Mouse (Mus musculus) WW6 (cell line): ENCODE results near the gene Tmem235.
"Not testable (repeated sequence)": the region's sequence is repeated elsewhere in the genome, so short reads cannot be mapped to it uniquely, and the experiment has no call there.

Experiments
- DNase-seq: peaks from one replicate; pipeline ENCODE4 v3.0.0-alpha.2; 2013; ENCODE audit warnings: low read depth, low spot score

Gene Tmem235

GRCm38 (mm10) chr11:117832086-117832969, 28.2 kb upstream of the Tmem235 start:
- DNase-seq: peak; percentile 97

GRCm38 (mm10) chr11:117833509-117833908, 27.0 kb upstream of the Tmem235 start:
- DNase-seq: not testable (repeated sequence)

DNA sequence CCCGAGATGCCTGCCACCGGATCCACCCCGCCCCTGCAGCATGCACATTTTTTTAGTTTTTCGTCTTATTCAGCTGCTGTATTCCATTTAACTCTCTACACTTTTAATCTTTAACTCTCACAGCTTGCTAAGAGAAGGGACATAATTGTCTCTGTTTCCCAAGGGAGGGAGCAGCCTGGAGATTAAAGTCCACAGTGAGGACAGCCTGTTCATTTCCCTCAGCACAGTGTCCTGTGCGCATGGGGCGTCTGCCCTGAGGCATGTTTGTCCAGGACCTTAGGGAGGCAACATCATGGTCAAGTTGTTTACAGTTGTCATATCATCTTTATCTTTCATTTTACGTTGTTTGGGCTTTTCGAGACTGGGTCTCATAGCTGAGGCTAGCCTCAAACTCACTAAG, 26.5 kb upstream of the Tmem235 start:
- DNase-seq: no peak

- peak; percentile 73 for DNase-seq
Measured at GRCm38 (mm10) chr11:117836306-117836705, 24.2 kb upstream of the Tmem235 start.

GRCm38 (mm10) chr11:117838572-117838971, 22.0 kb upstream of the Tmem235 start:
- no peak for DNase-seq

GRCm38 (mm10) chr11:117839021-117839420, 21.5 kb upstream of the Tmem235 start:
- DNase-seq: no peak

GRCm38 (mm10) chr11:117840910-117841309, 19.6 kb upstream of the Tmem235 start:
- no peak for DNase-seq

- DNase-seq: no peak
Measured at GRCm38 (mm10) chr11:117843434-117843833, 17.1 kb upstream of the Tmem235 start.

DNA sequence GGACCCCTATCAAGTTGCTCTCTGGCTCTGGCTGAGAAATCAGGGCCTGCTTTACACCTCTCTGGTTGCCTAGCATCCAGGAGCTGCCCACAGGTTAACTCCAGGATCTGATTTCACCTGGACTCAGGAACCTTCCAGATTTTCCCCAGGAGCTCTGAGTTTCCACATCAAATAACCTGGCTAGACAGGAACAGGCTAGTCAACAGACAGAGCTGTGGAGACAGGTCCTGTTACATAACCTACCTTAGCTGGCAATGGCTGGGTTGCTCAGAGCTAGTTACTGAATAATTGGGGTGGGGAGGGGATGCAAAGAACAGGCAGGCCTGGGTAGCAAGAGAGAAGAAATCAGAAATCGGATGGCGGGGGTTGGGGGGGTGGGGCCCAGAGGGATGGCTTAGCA, 15.6 kb upstream of the Tmem235 start:
- no peak for DNase-seq

- no peak for DNase-seq
Measured at GRCm38 (mm10) chr11:117845651-117846050, 14.9 kb upstream of the Tmem235 start.

DNA sequence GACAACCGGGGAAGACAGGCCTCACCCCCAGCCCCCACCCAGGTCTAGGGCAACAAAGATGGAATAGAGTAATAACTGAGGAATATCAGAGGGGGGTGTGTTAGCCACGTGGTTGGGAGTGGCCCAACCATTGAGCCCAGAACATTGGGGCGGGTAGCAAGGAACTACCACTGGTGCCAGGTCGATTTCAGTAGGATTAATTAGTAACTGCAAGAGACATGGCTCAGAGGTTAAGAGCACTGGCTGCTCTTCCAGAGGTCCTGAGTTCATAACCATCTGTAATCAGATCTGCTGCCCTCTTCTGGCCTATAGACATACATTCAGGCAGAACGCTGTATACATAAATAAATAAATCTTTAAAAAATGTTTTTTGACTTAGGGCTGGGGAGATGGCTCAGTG, 13.9 kb upstream of the Tmem235 start:
- no peak for DNase-seq

DNA sequence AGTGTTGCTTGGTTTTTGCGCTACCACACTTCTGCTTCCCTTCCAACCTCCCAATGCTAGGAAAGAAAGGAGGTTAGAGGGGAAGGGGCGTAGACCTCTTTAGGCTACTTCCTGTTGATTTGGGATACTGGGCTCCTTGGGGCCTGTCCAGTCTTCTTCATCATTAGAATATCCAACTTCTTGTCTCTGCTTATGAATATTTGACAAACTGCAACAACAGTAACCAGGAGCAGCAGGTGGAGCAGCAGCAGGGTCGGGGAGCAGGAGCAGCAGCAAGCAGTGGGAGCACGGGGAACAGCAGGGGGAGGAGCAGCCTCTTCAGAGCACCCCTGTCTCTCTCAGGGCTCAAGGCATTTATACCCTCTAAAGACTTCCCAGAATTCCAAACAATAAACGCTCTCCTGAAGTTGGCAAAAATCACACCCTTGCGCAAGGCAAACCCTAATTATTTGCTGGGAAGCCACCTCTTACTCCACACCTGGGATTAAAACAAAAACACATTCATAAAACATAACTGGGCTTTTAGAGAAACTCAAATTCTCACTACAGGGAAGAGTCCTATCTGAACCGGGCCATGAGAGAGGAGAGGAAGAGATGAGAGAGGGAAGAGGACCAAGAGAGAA, 12.8 kb upstream of the Tmem235 start:
- no peak for DNase-seq

DNA sequence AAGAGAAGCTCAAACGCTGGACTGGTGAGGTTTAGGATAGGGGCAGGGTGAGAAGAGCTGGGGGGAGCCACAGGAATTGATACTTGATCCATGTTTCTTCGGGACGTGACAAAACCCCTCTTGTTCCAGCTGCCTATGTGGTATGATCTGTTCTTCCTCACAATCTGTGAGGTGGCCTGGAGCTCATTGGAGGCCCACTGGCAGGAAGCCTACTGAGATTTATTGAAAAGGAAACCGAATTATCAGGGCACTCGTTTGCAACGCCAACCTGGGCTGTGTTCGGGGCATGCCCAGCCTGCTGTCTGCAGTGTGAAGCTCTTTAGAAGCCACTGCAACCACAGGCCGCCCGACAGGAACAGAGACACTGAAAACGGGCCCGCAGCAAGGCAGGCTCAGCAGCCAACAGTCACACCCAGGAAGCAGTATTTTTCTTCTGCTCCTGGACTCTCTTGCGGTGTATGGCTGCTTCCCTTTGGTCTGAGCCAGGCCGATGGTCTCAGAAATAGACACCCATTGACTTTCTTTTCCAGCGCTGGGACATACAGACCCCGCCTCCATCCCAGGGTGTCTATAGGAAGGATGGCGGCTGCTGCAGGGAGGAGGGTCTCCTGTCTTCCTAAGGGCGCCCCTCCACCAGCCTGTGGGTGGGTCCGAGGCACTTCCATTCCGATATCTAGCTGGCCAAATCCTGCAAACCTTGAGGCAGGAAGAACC, 12.1 kb upstream of the Tmem235 start:
- DNase-seq: no peak

- DNase-seq: peak; percentile 97
Measured at GRCm38 (mm10) chr11:117848985-117849671, 11.4 kb upstream of the Tmem235 start, which contains the start of gene Birc5. Gene Birc5, plus strand, starts transcription at chr11:117849251.

DNA sequence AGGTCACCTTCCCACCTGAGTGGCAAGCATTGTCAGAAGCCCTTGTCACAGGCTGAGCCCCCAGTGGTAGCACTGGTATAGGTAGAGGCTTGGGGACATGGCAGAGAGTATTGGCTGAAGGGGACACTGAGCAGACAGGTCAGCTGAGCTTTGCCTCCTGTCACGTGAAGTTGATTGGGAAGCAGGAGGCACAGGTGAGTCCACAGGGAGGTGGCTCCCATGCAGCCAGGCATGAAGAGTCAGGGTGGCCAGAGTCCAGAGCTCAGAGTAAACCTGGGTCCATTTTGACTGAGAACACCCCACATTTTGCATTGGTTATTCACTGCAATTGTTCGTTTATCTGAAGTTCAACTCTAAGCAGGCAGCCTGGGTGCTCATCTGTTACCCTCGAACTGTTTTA, 7.7 kb upstream of the Tmem235 start:
- DNase-seq: no peak

DNA sequence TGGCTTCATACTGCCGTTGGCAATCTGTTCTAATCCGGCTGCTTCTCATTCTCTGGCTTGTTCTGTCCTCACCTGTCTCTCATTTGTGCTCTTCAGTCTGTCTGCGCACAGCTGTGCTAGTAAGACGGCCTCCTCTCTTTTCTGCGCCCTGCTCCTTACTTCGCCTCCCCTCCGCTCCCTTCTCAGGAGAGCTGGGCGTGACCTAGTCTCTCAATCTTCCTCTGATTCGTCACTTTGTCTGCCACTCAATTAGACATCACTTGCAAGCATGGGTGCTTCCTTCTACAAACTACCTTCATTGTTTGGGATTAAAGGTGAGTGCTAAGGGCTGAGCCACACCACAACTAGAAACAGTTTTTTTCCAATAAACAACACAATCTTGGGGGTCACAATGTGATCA, 6.3 kb upstream of the Tmem235 start:
- no peak for DNase-seq

GRCm38 (mm10) chr11:117855360-117855759, 5.2 kb upstream of the Tmem235 start:
- DNase-seq: no peak

DNA sequence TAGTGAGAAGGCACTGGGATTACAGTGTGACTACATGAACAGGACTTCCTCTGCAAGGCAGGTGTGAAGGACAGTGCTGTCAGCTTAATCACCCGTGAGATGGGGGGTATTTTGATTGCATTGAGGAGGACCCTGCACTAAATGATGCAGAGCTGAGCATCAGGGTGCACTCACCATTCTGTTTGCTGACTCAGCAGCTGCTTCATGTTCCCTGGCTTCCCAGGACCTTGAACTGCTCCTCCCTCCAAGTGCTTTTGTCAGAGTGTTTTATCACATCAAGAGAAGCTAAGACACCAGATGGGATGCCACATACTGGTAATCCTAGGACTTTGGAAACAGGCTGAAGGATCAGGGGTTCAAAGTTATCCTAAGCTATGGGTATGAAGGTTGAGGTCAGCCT, 4.6 kb upstream of the Tmem235 start:
- no peak for DNase-seq

DNA sequence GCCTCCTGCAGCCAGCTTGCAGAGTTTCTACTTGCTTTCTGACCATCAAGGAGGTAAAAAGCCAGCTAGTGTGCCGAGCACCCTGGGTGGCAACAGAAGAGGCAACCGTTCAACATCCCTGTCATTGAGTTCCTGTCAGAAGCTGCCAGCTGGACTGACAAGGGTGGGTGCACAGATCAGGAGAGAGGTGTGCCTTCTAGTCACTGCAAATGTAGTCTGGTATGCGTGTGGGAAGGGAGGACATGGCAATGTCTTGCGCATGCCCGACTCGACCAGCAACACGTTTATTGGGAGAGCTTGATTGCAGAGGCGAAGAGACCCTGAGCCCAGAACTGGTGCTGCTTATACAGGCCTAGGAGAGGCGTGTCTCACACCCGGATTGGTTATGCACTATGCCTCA, 3.1 kb upstream of the Tmem235 start:
- DNase-seq: no peak

DNA sequence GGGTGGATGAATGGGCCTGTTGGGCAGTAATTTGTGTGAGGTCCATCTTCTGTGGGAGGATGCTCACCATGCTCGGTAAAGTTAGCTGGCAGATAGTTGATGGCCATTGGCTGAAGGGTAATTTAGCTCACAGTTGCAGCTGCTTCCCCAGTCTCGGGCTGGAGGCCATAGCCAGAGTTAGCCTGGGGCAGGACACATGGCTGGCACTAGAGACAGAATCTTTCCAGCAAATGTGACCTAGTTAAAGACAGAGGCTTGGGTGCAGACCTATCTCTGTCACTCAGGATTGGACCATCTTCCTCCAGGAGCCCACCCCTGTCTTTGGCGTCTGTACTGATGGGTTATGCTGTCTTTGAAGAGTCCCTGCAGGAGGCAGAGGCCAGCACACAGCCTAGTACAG, 2.2 kb upstream of the Tmem235 start:
- DNase-seq: no peak

- no peak for DNase-seq
Measured at GRCm38 (mm10) chr11:117863174-117863856, 2.8 kb downstream of the Tmem235 start.
